Mouse (Mus musculus) cerebral cortex, adult 2 months (tissue): ENCODE data around the gene Ptpn21.

Source experiments
- WGBS: fragments of 180-500 bp; shearing (Covaris S2); methylation state at CpG from one replicate; pipeline ENCODE4 v1.1.7; 2018; 5-methylcytosine and 5-hydroxymethylcytosine counted together

The Ptpn21 gene

DNA sequence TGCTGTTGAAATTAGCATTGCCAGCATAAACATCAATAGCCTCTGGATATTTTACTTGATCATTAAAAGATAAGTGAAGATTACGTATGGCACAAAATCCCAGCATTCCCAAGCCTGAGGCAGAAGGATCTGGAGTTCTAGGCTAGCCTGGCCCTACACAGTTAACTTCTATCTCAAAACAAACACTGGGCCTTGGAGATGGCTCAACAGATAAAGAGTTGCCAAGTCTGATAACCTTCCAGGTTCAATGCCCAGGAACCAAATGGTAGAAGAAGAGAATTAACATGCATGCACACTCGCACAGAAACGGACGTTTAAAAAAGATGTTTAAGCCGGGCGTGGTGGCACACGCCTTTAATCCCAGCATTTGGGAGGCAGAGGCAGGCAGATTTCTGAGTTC, 13.0 kb downstream of the Ptpn21 start:
- WGBS: 95% methylated on average over 7 of the region's 7 CpGs

DNA sequence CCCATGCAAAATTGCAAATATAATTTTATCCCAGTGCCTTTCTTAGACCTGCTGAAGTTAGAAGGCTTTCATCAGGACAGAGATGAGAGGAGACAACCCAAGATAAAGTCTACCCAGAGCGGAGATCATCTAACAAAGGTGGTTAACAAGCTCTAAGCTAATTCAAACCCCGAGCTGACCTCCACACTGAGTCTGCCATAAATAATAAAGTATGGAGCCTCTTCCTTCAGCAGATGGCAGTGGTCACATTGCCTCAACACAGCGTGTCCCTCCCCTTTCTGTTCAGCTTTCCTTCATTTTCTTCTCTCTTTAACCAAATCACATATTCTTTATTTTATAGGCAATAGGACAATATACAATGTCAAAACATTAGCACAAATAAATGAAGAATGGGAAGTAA, 16.2 kb downstream of the Ptpn21 start:
- 60% methylated on average over 3 of the region's 3 CpGs for WGBS

DNA sequence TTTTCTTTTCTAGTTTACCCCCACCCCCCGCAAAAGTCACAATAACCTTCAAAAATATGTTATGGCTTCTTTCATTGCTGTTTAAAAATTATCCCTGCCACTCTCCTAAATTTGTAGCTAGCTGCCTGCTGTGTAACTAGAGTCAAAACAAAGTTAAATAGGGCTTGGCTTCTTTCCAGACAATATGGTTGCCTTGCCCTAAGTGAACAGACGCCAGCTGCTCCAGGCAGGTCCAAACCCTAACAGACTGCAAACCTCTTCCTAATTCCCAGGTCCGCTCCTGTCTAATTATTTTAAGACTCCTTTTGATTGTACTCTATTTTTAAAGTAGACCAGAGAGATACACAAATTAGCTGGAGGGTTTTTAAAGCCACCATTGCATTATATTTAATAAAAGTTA, 16.6 kb downstream of the Ptpn21 start:
- WGBS: 37% methylated on average over 3 of the region's 3 CpGs

DNA sequence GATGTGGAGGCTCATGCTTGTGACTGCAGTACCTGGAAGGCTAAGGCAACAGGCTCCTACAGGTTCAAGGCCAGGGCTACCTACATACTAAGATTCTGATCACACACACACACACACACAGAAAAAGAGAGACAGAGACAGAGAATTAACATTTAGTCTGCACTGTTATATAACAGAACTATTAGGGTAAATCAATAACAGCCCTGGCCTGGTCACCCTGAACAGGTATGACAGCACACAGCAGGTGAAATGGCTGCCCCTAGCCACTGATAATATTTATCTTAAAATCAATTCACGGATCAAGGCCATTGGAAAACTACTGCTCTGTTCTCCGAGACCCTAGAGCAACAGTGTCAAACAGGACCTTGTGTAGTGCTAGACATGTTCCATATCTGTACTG, 21.1 kb downstream of the Ptpn21 start:
- WGBS: 95% methylated on average over 2 of the region's 2 CpGs

DNA sequence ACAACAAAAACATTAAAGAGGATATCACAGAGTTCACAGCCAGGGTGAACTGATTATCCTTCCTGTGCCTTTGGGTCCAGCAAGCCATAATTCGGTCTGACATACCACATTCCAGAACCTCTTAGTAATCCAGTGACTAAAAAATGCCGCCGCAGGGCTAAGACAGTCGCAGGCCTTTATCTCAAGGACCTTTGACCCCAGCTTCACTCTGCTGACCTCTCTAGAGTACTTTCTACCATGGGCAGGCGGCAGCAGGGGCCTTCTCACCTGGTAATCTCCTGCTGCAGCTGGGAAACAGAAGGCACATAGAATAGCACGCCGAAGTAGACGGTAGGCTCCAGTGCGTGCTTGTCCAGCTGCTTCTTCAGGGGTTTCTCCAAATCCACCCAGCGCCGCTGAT, 22.4 kb downstream of the Ptpn21 start:
- WGBS: 68% methylated on average over 11 of the region's 11 CpGs

DNA sequence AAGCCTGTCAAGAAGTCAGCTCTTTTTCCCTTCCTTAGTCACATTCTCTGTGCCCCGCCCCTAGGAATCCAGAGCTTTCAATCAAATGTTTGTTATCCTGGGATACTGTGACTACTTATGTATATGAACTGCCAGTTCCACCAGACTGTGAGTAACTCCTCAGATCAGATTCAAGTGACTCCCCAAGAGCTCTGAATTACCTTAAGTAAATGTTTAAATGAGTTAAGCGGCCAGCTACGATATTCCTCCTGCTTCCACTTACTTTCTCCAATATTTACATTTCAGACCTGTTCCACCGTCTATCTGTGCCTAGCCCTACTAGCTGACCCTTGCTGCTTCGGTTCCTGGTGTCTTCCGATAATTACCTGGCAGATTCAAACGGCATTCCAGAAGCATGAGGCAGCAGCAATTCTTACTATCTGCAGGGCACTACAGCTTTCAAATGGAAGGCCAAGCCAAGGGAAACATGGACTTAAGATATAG, 23.5 kb downstream of the Ptpn21 start:
- WGBS: 87% methylated on average over 7 of the region's 7 CpGs

DNA sequence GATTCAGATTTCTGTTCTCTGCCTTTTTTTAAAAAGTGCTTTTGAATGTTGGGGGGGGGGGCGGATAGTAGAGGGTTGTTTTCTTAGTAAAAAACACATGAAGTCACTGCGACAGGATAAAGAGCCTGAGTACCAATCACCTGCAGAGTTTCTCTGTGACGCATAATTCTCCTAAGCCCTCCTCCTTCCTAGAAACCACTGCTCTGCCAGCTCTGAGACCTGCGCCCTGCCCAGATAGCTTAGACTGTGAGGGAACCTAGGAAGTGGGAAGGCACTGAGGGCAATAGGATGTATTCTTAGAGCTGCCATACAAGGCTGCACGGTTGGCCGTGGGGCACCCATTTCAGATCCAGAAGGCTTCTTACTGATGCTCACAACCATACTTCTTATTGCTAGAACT, 24.4 kb downstream of the Ptpn21 start:
- WGBS: 84% methylated on average over 6 of the region's 6 CpGs

DNA sequence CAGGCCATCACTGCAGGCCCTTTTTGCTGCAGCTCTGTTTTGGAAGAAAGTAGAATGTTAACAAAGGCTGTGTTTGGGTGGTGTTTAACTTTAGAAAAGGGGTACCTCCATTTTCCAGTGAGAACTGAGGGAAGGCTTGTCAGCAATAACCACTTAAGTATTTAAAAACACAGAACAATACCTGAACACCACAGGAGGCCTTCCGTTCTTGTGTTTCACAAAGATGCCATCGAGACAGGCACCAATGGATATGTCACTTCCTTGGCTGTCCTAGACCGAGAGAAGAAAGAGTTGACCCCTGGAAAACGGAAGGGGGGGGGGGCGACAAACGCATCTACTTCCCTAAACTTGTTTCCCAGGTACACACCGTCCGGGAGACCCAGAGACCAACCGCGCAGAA, 33.2 kb downstream of the Ptpn21 start:
- 67% methylated on average over 10 of the region's 10 CpGs for WGBS

DNA sequence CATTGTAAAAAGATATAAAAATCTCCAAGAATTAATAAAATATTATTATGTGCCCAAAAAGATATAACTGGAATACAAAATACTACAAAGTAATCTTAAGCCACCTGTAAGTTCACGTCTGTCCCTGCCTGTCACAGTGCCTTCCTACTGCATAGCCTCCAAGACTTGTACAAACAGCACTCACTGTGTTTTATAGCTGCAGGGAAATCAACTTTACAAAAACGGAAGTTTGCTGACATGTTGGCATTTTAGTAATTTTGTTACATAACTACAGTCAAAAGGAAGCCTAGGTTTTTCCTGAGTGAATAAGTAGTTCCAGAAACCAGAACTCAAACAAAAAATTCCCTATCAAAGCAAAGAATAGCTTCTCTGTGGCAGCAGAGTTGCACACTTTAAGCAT, 33.7 kb downstream of the Ptpn21 start:
- 49% methylated on average over 2 of the region's 2 CpGs for WGBS

DNA sequence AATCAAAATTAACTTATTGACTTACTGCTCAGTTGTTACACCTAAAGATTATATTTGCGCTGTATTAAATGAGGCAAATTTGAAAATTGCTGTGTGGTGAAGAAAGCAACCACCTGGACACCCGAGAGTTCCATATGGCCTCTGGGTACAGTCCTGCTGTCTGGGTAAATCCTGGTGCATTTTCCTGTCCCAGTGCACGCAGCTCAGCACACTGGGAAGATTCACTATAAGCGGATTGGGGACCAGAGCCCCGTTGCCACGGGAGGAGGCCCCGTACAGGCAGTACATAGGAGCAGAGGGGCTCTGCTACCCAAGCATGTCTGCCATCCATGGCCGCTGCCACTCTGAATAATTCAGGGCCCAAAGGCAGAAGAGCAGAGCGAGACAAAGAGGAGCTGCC, 35.6 kb downstream of the Ptpn21 start:
- WGBS: 89% methylated on average over 9 of the region's 9 CpGs

DNA sequence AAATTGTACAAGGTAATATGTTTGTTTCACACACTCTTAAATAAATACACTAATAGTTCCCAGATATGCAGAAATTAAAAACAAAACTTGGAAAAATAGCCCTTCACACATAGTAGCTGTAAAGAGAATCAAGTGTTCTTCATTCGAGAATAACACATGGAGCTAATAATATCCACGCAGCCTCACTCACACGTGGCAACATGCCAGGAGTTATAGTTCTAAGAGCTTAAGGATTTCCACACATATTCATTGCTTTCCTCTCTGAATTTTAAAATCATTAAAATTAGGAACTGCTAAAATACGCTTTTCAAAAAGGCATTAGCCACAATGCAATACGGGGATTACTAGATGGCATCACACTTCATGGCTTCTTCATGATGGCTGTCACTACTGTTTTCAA, 40.0 kb downstream of the Ptpn21 start:
- 63% methylated on average over 5 of the region's 5 CpGs for WGBS

DNA sequence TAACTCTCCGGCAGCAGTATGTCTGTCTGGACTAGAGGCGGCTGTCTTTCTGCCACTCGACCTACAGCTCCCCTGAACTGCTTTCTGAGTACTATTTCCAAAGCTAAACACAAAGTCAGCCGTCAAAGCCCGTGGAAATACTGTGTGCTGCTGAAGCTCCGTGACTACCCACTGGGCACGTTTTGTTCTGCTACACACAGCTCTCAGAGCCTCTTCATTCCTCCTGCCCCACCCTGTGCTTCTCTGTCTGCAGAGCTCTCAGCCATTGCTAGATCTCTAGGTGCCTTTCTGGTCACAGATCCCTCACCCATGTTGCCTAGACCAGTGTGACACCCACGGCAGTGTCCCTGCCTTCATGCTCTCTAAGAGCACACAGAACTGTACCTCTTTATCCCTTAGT, 47.0 kb downstream of the Ptpn21 start:
- WGBS: 89% methylated on average over 8 of the region's 8 CpGs

DNA sequence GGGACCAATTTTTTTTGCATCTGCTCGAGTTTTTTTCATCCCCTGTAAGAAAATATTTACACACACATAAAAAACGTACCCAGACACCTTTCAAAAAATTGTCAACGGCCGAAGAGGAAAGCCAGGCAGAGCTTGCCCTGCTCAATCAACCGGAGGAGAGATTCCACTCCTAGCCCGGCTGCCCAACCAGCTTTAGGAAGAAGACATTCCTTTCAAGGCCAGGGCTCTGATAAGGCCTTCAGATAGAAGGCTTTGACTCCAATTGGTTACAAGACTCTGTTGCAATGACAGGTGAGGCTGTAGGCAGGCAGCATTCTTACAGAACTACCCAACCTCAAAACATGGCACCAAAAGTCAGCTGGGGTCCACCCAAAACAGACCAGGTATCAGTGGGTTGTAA, 53.6 kb downstream of the Ptpn21 start:
- 91% methylated on average over 6 of the region's 6 CpGs for WGBS

DNA sequence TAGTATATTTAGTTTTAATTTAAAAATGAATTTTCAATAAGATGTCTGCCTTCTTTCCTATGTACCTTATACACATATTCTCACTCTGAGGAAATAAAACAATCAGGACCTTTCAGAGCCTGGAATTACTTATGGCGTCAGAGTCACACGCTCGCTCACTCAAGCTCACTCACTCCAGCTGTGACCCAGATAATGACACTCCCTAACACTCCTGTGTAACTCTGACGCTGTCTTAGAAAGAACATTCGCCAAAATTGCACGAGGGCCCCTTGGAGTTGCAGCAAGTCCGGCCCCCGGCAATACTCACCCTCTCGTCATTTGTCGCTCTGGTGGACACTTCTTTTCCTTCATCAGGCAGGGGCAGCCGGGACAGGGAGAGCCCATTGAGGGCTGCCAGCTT, 54.0 kb downstream of the Ptpn21 start:
- 83% methylated on average over 11 of the region's 11 CpGs for WGBS

DNA sequence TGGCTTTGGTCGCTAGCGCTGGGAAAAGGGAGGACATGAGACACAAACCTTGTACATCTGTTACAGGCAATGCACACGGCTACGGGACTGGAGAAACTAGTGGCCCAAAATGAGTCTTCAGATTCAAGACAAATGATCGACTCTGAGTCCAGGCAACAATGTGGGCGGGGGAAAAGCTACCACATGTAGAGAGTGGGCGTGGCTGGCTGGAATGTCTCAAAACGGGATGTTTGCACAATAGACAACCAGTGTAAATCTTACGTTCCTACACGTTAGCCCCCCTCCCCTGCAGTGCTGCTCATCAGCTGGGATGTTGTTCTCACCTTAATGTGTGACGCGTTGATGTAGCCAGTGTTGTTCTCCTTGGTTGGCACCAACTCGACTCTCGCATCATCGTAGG, 55.0 kb downstream of the Ptpn21 start:
- WGBS: 78% methylated on average over 15 of the region's 15 CpGs

DNA sequence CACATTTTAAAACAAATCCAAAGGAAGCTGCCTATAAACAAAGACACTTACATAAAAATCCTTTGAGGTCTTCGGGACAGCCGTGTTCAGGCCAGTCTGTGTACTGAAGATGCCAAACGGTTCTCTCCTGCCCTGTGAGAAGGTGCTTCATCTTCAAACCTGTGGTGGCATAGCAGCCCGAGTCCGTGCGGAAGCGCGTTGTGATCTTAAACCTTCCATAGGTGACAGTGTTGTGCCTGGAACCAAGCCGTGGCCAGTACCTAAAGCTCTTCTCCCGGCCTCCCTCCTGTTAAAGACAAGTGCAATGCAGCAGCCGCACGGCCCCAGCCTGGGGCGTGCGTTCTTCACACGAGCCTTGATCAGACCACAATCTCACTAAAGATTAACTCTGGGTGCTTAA, 57.3 kb downstream of the Ptpn21 start:
- WGBS: 95% methylated on average over 15 of the region's 15 CpGs

DNA sequence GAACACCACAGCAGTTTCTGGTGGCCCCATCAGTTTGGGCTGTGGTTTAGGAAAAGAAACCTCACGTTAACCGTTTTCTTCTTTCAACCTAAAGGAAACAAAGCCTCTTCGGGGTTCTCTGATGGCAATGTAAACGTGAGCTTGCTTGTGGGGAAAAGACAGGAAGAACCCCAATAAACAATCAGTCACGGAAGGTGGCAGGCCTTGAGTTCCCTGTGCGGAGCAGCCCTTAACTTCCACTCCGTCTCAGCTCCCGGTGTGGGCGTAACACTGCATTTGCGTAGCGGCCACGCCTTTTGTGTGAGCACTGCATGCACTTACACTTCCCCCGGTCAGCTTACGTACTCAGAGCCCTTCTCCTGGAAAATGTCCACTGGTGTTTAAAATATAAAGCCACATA, 59.9 kb downstream of the Ptpn21 start:
- WGBS: 59% methylated on average over 14 of the region's 14 CpGs

DNA sequence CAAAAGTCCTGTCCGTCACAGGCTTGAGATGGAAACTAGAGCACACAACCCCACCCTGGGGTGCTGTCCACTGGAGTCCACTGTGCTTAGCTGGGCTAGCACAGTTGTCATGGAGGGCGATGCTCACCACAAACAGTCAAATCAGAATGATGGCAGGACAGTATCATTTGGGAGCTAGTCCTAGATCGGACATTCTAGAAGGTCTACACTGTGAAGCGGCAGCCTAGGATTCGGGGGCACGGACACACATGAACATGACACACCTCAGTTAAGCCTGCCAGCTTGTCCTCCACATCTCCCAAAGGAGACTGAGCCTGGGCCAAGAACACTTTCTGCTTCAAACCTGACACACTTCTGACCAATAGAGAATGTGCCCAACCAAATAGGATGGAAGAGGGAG, 60.3 kb downstream of the Ptpn21 start:
- WGBS: 94% methylated on average over 6 of the region's 6 CpGs

DNA sequence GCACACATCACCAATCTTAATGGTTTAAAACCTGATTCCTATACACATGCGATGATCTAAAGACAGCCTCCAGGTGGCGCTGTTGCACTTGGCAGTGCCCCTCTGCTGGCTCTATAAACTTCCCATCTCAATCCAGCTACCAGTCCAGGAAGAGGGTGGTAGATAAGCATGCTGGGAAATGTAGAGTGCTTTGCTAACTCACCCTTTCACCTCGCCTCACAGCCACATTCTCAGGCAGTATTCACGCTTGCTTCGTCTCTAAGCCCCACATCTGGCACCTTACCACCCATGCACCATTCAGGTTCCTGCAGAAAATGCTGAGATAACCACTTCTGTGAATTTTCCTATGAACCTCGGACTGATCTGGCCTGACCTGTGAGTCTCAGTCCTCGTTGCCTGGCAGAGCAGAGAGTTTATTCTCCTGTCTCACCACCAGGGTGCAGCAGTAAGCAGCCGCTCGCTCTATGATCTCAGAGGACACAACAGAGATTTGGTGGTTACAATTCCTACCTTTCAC, 62.5 kb downstream of the Ptpn21 start:
- WGBS: 15% methylated on average over 9 of the region's 9 CpGs

DNA sequence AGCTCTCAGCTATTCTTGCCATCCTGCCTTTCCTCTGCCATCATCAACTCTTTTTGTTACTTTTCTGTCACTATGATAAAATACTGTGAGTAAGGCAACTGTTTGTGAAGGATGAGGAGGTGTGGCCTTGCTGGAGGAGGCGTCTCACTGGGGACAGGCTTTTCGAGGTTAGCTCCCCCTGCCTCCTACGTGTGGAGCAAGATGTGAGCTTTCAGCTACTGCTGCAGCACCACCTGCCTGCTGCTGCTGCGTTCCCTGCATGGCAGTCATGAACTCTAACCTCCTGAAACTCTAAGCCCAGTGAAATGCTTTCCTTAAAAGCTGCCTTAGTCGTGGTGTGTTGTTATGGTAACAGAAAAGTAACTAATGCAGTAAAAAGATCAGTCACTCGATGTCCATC, 63.3 kb downstream of the Ptpn21 start:
- WGBS: 56% methylated on average over 6 of the region's 6 CpGs

DNA sequence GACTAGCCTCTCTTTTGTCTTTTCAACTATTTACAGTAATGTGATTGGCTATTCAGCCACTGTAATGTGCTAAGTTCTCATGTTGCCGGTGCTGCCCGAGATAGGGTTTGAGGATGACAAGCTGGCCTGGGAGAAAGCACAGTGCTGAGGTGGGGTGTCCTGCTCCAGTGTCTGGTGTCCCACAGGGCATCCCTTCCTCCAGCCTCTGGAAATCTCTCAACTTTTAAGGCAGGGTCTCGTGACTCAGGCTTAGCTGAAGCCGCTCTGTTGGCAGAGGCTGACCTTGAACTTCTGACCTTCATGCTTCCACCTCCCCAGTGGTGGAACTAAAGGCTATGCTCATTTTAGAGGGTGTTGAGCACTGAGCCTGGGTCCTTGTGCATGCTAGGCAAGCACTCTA, 66.8 kb downstream of the Ptpn21 start:
- 86% methylated on average over 4 of the region's 4 CpGs for WGBS

DNA sequence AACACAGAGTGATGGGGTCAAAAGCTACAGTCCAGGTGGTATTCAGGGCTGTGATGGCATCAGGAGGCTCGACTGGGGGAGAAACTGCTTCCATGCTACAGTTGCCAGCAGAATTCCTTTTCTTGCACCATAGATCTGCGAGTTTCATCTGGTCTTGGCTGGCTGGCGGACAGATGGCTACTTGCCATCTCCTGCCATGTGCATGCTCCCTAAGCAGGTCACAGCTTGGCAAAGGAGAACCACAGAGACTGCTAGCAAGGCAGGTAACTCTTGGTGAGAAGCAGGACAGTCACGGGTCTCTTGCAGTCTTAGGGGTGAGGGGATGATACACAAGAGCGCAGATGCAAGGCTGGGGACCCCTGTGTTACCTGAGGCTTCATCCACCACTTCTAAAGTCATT, 67.3 kb downstream of the Ptpn21 start:
- 67% methylated on average over 5 of the region's 5 CpGs for WGBS

DNA sequence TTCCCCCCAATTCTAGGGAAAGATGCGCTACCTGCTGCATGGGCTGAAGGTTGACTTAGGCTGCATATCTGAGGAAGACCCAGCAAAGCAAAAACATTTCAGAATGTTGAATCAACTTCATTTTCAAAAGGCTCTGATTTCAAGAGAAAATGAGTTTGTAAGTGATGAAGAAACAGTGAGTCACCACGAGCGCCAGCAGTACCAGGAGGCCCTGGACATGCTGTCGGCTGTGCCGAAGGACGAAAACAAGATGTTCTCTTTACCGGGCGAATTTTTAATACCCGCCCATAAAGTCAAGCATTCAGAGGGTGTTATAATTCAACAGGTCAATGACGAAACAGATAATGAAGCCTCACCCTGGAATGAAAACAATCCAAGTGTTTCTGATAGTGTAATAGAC, 68.1 kb downstream of the Ptpn21 start:
- WGBS: 63% methylated on average over 10 of the region's 10 CpGs

DNA sequence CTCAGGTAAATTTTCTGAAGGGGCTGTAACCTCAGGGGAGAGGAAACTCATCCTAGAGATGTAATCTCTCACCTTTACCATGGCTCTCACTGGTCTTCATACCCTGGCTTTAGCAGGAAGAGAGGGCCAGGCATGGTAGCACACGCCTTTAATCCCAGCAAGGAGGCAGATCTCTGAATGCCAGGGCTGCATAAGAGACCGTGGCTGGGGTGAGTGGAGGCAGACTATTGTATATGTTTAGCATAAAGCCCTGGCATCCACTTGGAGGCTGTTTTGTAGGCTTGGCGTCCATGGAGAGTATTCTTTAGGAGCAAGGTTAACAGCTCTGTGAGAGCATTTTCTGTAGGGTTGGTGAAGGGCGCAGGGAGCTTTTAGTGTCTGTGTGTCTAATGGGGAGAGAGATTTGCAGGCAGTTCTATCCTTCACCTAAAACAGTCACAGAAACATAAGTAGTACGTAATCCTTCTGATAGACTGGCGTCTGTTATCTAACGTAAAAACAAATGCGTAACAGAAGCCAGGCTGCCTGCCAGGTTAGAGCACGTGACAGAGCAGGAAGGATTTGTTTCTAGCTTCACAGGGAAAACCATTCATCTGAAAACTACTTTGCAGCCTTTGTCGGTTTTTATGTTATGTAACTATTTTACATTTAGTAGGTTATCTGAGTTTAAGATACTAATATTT, 68.9 kb downstream of the Ptpn21 start:
- 28% methylated on average over 10 of the region's 10 CpGs for WGBS
